Mouse (Mus musculus): ENCODE results near the gene Mylk2.

DNA sequence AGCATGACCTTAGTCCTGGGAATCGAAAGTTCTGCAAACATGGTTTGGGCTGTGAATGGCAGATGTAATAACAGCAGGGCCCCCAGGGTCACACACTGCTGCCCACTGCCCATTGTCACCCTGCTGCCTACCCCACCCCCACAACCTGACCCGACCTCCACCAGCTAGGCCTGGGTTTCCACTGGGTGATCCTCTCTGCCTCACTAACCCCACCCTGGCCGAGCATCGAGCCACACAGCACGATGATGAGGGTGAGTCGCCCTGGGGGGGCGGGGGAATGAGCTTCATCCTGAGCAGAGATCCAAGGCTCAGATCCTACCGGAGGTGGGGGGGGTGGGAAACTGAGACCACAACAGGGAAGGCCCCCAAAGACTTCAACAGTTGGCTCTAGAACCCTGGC is 13.0 kb downstream of the Mylk2 start:
- TF ChIP-seq CTCF (IDR thresholded peaks at IDR 0.05; ENCODE audit: low read depth, low read length) (no peak), POLR2A (IDR thresholded peaks at IDR 0.05; ENCODE audit: insufficient read depth, low read length) (no peak)

Data from ES-Bruce4 (cell line).